Mouse (Mus musculus) cerebellum, adult 2 months (tissue): ENCODE results near the gene Dhx40. TPM values are rescaled to one million over a fixed set of nuclear protein-coding genes. Genes with fewer than 3 reads are reported as not detected.
A peak's percentile ranks its signal among the peaks of the same experiment; 100 is the strongest.
"Not testable (repeated sequence)": the region's sequence is repeated elsewhere in the genome, so short reads cannot be mapped to it uniquely, and the experiment has no call there.

Source experiments
- DNase-seq, 2 experiments: peaks; one replicate each; pipeline ENCODE4 v3.0.0; 2021
- H3K27ac ChIP-seq: fragments of 200-500 bp; 2 replicates; pipeline ENCODE4 v1.5.1; 2012; ENCODE audit warnings: low read length, control low read depth, inconsistent platforms; ENCODE audit not compliant: insufficient read depth
- H3K27me3 ChIP-seq: fragments of 200-500 bp; 2 replicates; pipeline ENCODE4 v1.6.1; 2012; ENCODE audit warnings: inconsistent platforms, mild to moderate bottlenecking, low read length, moderate library complexity; ENCODE audit not compliant: control insufficient read depth, insufficient read depth
- H3K4me1 ChIP-seq: fragments of 200-500 bp; 2 replicates; pipeline ENCODE4 v1.6.1; 2011; ENCODE audit warnings: low read length; ENCODE audit not compliant: control insufficient read depth, insufficient read depth
- H3K4me3 ChIP-seq: fragments of 200-500 bp; replicated peaks from 2 replicates; pipeline ENCODE3; 2011; ENCODE audit warnings: mild to moderate bottlenecking, low read depth, low read length, control low read depth; ENCODE audit not compliant: insufficient read depth
- CTCF ChIP-seq: fragments of 200-500 bp; IDR thresholded peaks from 2 replicates; pipeline ENCODE4 v1.5.1; 2011; ENCODE audit warnings: low read depth, mild to moderate bottlenecking, control low read depth, low read length, moderate library complexity, borderline replicate concordance; ENCODE audit not compliant: insufficient read depth
- POLR2A ChIP-seq: fragments of 200-500 bp; IDR thresholded peaks from 2 replicates; pipeline ENCODE4 v1.6.1; 2011; ENCODE audit warnings: low read length, control low read depth, borderline replicate concordance; ENCODE audit not compliant: insufficient read depth
- WGBS: fragments of 180-500 bp; shearing (Covaris S2); methylation state at CpG from one replicate; pipeline ENCODE4 v1.1.7; 2018; 5-methylcytosine and 5-hydroxymethylcytosine counted together
- polyA plus RNA-seq: library from polyadenylated mRNA; depleted of rRNA; stranded (reverse); fragments of >200 nt; gene quantifications from 2 replicates; pipeline ENCODE4 v1.2.3, GENCODE M21; 2012

The Dhx40 gene
- polyA plus RNA-seq, 1 experiment: 12.4 TPM

- no peak overlapping the region for H3K27ac ChIP-seq
- H3K4me3 ChIP-seq: no peak overlapping the region
- no peaks in the 10 kb centered on the region for H3K27me3 ChIP-seq
- TF ChIP-seq CTCF (no peak), POLR2A (no peak)
- DNase-seq: no peak
- WGBS: 90% methylated on average over 2 of the region's 2 CpGs
- no peaks in the 10 kb centered on the region for H3K4me1 ChIP-seq
These were observed 43.0 kb downstream of the Dhx40 start for GRCm38 (mm10) chr11:86764501-86764900.

- DNase-seq, H3K4me3 ChIP-seq, H3K27me3 ChIP-seq, H3K4me1 ChIP-seq, H3K27ac ChIP-seq: not testable (repeated sequence)
- 92% methylated on average over 11 of the region's 11 CpGs for WGBS
These were observed 44.4 kb downstream of the Dhx40 start for GRCm38 (mm10) chr11:86763127-86763526.

GRCm38 (mm10) chr11:86760357-86760756, 47.2 kb downstream of the Dhx40 start:
- Histone ChIP-seq H3K4me1 (no peaks in the 10 kb centered on the region; the same call in 1 of the 2 replicates), H3K27me3 (no peaks in the 10 kb centered on the region), H3K27ac (no peak overlapping the region), H3K4me3 (no peak overlapping the region)
- TF ChIP-seq POLR2A (no peak), CTCF (no peak)
- no peak for DNase-seq

- Histone ChIP-seq H3K4me3 (no peak overlapping the region), H3K27me3 (no peaks in the 10 kb centered on the region), H3K27ac (no peak overlapping the region), H3K4me1 (no peaks in the 10 kb centered on the region; the same call in 1 of the 2 replicates)
- DNase-seq: no peak
- WGBS: 96% methylated on average over 2 of the region's 2 CpGs
- TF ChIP-seq POLR2A: no peak
- TF ChIP-seq CTCF: no peak
These were observed 47.7 kb downstream of the Dhx40 start for GRCm38 (mm10) chr11:86759886-86760285.

GRCm38 (mm10) chr11:86759226-86759625, 48.3 kb downstream of the Dhx40 start:
- no peak for TF ChIP-seq CTCF
- no peak for TF ChIP-seq POLR2A
- Histone ChIP-seq H3K4me3 (no peak overlapping the region), H3K4me1 (no peaks in the 10 kb centered on the region; the same call in 1 of the 2 replicates), H3K27me3 (no peaks in the 10 kb centered on the region), H3K27ac (no peak overlapping the region)
- DNase-seq: no peak
- WGBS: 93% methylated on average over 1 of the region's 1 CpGs

- DNase-seq: no peak
- H3K4me1 ChIP-seq: no peaks in the 10 kb centered on the region; the same call in 1 of the 2 replicates
- WGBS: 24% methylated on average over 6 of the region's 6 CpGs
- no peak for TF ChIP-seq CTCF
- no peak for TF ChIP-seq POLR2A
- H3K27me3 ChIP-seq: no peaks in the 10 kb centered on the region
- peak overlapping the region; percentile 95 for H3K27ac ChIP-seq
- peak overlapping the region; percentile 89 for H3K4me3 ChIP-seq
These were observed 49.0 kb downstream of the Dhx40 start for GRCm38 (mm10) chr11:86758559-86758958.

- TF ChIP-seq CTCF (no peak), POLR2A (peak; percentile 81)
- peak within 1 kb of the TSS; percentile 95 for H3K27ac ChIP-seq
- H3K4me1 ChIP-seq: no peaks in the 10 kb centered on the region; the same call in 1 of the 2 replicates
- peak within 1 kb of the TSS; percentile 89 for H3K4me3 ChIP-seq
- under 1% methylated on average over 71 of the region's 73 CpGs for WGBS
- no peaks in the 10 kb centered on the region for H3K27me3 ChIP-seq
- DNase-seq: peak; percentile 97 to 98
These were observed 49.8 kb downstream of the Dhx40 start, which contains the start of gene Cltc for GRCm38 (mm10) chr11:86757480-86758371. Cltc (minus strand) TSS chr11:86757565.

GRCm38 (mm10) chr11:86757142-86757479, 50.4 kb downstream of the Dhx40 start:
- WGBS: 2% methylated on average over 18 of the region's 18 CpGs
- TF ChIP-seq CTCF: no peak
- no peak for TF ChIP-seq POLR2A
- H3K27me3 ChIP-seq: no peaks in the 10 kb centered on the region
- H3K4me1 ChIP-seq: no peaks in the 10 kb centered on the region; the same call in 1 of the 2 replicates
- peak overlapping the region; percentile 89 for H3K4me3 ChIP-seq
- H3K27ac ChIP-seq: peak overlapping the region; percentile 87
- no peak for DNase-seq
